Mouse (Mus musculus) testis, adult 2 months (tissue): ENCODE data around the gene Dst.

Experiments used
- CTCF ChIP-seq: fragments of 200-500 bp; IDR thresholded peaks from 2 replicates; pipeline ENCODE4 v1.5.1; 2012; ENCODE audit warnings: low read depth, mild to moderate bottlenecking, inconsistent platforms, low read length, moderate library complexity; ENCODE audit not compliant: control insufficient read depth, insufficient read depth, insufficient replicate concordance
- POLR2A ChIP-seq: fragments of 200-500 bp; IDR thresholded peaks from 2 replicates; pipeline ENCODE4 v1.6.1; 2012; ENCODE audit warnings: low read depth, mild to moderate bottlenecking, inconsistent platforms, low read length, moderate library complexity; ENCODE audit not compliant: control insufficient read depth

GRCm38 (mm10) chr1:34020599-34020998, 112.6 kb downstream of the Dst start:
- TF ChIP-seq POLR2A (no peak), CTCF (no peak)
